Mouse (Mus musculus): ENCODE data around the gene Bmpr1b.

The Bmpr1b gene

GRCm38 (mm10) chr3:141809581-141809980 is 359.6 kb downstream of the Bmpr1b start:
- no peak for DNase-seq

GRCm38 (mm10) chr3:141804133-141804532 is 365.1 kb downstream of the Bmpr1b start:
- no peak for DNase-seq

GRCm38 (mm10) chr3:141797789-141798188 is 371.4 kb downstream of the Bmpr1b start:
- no peak for DNase-seq

- no peak for DNase-seq
These were observed 371.9 kb downstream of the Bmpr1b start for GRCm38 (mm10) chr3:141797372-141797771.

GRCm38 (mm10) chr3:141794371-141794770 is 374.9 kb downstream of the Bmpr1b start:
- no peak for DNase-seq

- no peak for DNase-seq
These were observed 375.5 kb downstream of the Bmpr1b start for GRCm38 (mm10) chr3:141793755-141794154.

- no peak for DNase-seq
These were observed 377.1 kb downstream of the Bmpr1b start for GRCm38 (mm10) chr3:141792106-141792505.

GRCm38 (mm10) chr3:141791026-141791780 is 378.0 kb downstream of the Bmpr1b start:
- DNase-seq, result no peak

Data from lung, adult 18-20 months (tissue).